Mouse (Mus musculus) fibroblast of lung, adult 2 months (primary cell): Measurements from ENCODE around the gene Olfr1359.
"Not testable (repeated sequence)": the region's sequence is repeated elsewhere in the genome, so short reads cannot be mapped to it uniquely, and the experiment has no call there.

Experiments
- DNase-seq: peaks from one replicate; pipeline ENCODE4 v3.0.0-alpha.2; 2011; ENCODE audit warnings: low read depth

Olfr1359 gene

GRCm38 (mm10) chr13:21727948-21728572, 30.1 kb downstream of the Olfr1359 start:
- DNase-seq = no peak

GRCm38 (mm10) chr13:21729544-21729943, 31.6 kb downstream of the Olfr1359 start:
- no peak for DNase-seq

- no peak for DNase-seq
Observed at GRCm38 (mm10) chr13:21733466-21733865, 35.6 kb downstream of the Olfr1359 start.

GRCm38 (mm10) chr13:21734010-21734905, 36.3 kb downstream of the Olfr1359 start:
- peak; percentile 55 for DNase-seq

GRCm38 (mm10) chr13:21734906-21735767, 37.2 kb downstream of the Olfr1359 start, which contains the start of gene Hist1h4j:
Hist1h4j (plus strand) TSS chr13:21735064.
- DNase-seq = not testable (repeated sequence)

- DNase-seq = no peak
Observed at GRCm38 (mm10) chr13:21745006-21745405, 47.1 kb downstream of the Olfr1359 start.

- DNase-seq = no peak
Observed at GRCm38 (mm10) chr13:21749387-21750158, 51.7 kb downstream of the Olfr1359 start.

GRCm38 (mm10) chr13:21750159-21751017, 52.5 kb downstream of the Olfr1359 start, which contains the start of gene Hist1h4k:
Hist1h4k (minus strand) TSS chr13:21750505.
- DNase-seq = not testable (repeated sequence)

GRCm38 (mm10) chr13:21751417-21751816, 53.5 kb downstream of the Olfr1359 start:
- DNase-seq = no peak

- no peak for DNase-seq
Observed at GRCm38 (mm10) chr13:21751827-21752226, 53.9 kb downstream of the Olfr1359 start.

- DNase-seq = no peak
Observed at GRCm38 (mm10) chr13:21752356-21752755, 54.4 kb downstream of the Olfr1359 start.

GRCm38 (mm10) chr13:21753051-21753523, 55.2 kb downstream of the Olfr1359 start:
- no peak for DNase-seq

GRCm38 (mm10) chr13:21753524-21754285, 55.8 kb downstream of the Olfr1359 start, which contains the start of the genes Hist1h2ak and Hist1h2bn:
Hist1h2ak (minus strand) TSS chr13:21753827.
Hist1h2bn (plus strand) TSS chr13:21754123.
- DNase-seq = peak; percentile 76

- not testable (repeated sequence) for DNase-seq
Observed at GRCm38 (mm10) chr13:21754294-21755001, 56.5 kb downstream of the Olfr1359 start.

- no peak for DNase-seq
Observed at GRCm38 (mm10) chr13:21755707-21756106, 57.8 kb downstream of the Olfr1359 start.
